Mouse (Mus musculus): ENCODE measurements at regions not wholly inside any gene's neighbourhood (a gene's known extent, or its start where the extent isn't known, plus 50 kb on each side); places are given as distances from the start of the nearest gene placed in this dataset.

DNA sequence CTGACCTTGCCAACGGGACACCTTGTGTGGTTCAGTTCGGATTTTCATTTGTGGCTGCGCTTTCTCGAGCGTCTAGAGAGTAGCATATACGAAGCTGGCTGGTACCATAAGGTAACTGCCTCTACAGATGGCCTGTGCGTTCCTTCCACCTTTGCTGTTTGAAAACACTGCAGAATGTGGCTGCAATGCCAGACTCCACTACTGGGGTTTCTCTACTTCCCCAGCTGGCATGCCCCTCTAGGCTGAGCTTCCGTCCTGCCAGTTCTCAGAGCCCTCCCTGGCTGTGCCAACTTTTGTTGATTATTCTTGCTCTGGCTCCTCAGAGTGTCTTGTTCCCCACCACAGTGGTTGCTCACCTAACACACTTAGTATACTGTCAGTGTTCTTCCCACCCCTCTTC, 120.7 kb downstream of the Tle3 start:
- no peaks in the 10 kb centered on the region for H3K4me1 ChIP-seq (replicated peaks; ENCODE audit: control insufficient read depth, insufficient read depth, low read length)
- ATAC-seq (ENCODE audit: low read depth) = no peak
- no peak overlapping the region for H3K9ac ChIP-seq (ENCODE audit: low read length)
- no peak overlapping the region for H3K4me3 ChIP-seq (ENCODE audit: low read length)
- no peak overlapping the region for H3K4me2 ChIP-seq (ENCODE audit: low read depth, low read length)
- WGBS = 66% methylated on average over 8 of the region's 8 CpGs
- H3K9me3 ChIP-seq (ENCODE audit: control insufficient read depth, low read length) = no peaks in the 10 kb centered on the region
- no peak overlapping the region for H3K27ac ChIP-seq (ENCODE audit: low read length)
- no peaks in the 10 kb centered on the region for H3K36me3 ChIP-seq (ENCODE audit: control insufficient read depth, insufficient read depth, low read length)
- H3K27me3 ChIP-seq (ENCODE audit: control insufficient read depth, insufficient read depth, low read depth, low read length) = peaks cover 8% of the 10 kb centered on the region; the same call in 1 of the 2 replicates

DNA sequence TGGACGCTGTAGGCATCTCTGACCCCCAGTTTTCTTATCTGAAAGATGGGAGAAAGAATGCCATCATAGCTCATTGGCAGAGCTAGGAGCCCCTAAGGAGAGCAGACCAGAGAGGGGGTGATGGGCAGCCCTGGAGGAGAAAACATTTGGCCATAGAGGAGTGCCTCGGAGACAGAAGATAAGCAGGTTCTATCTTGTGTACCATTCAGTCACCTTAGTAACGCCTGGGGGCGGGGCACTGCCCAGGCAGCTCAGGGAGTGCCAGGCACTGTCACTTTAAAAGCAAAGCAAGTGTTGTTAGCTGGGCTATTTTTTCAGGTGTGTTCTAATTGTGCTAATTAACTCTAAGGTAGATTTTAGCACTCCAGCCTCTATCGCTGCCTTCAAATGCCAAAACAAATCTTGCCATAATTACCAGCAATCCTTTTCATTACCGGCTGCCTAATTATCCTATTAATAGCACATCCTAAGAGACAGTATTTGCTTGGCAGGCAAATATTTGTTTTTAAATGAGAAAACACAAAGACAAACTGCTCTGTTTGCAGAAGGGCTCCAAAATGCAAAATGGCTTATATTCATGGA, 119.1 kb downstream of the Tle3 start:
- Histone ChIP-seq H3K4me1 (replicated peaks; ENCODE audit: control insufficient read depth, insufficient read depth, low read length) (no peaks in the 10 kb centered on the region), H3K4me3 (ENCODE audit: low read length) (no peak overlapping the region), H3K9ac (ENCODE audit: low read length) (no peak overlapping the region), H3K9me3 (ENCODE audit: control insufficient read depth, low read length) (no peaks in the 10 kb centered on the region), H3K27ac (ENCODE audit: low read length) (no peak overlapping the region), H3K36me3 (ENCODE audit: control insufficient read depth, insufficient read depth, low read length) (no peaks in the 10 kb centered on the region), H3K27me3 (ENCODE audit: control insufficient read depth, insufficient read depth, low read depth, low read length) (peaks cover 8% of the 10 kb centered on the region; the same call in 1 of the 2 replicates), H3K4me2 (ENCODE audit: low read depth, low read length) (no peak overlapping the region)
- WGBS = 26% methylated on average over 6 of the region's 6 CpGs
- ATAC-seq (ENCODE audit: low read depth) = no peak

DNA sequence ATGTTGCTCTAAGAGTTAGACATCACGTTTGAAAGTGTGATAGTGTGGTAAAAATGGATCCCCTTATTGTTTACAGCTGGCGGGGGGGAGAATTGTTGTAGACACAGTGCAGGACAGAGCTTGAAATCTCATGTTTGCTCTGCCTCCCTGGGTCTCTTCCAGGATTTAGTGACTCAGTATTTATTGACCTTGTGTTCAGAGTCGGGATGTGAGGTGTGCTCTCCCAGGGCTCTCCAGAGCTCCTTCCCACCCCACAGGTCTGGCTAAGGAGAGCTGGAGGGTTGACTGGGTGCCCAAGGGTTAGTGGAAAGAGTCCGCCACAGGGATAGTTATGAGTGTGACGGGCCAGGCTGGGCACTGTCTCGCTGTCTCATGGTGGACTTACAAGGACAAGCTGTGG, 117.8 kb downstream of the Tle3 start:
- no peak overlapping the region for H3K27ac ChIP-seq (ENCODE audit: low read length)
- H3K36me3 ChIP-seq (ENCODE audit: control insufficient read depth, insufficient read depth, low read length) = no peaks in the 10 kb centered on the region
- H3K9me3 ChIP-seq (ENCODE audit: control insufficient read depth, low read length) = no peaks in the 10 kb centered on the region
- no peak overlapping the region for H3K9ac ChIP-seq (ENCODE audit: low read length)
- no peak for ATAC-seq (ENCODE audit: low read depth)
- H3K4me2 ChIP-seq (ENCODE audit: low read depth, low read length) = no peak overlapping the region
- WGBS = 58% methylated on average over 6 of the region's 6 CpGs
- no peak overlapping the region for H3K4me3 ChIP-seq (ENCODE audit: low read length)
- H3K4me1 ChIP-seq (replicated peaks; ENCODE audit: control insufficient read depth, insufficient read depth, low read length) = no peaks in the 10 kb centered on the region
- H3K27me3 ChIP-seq (ENCODE audit: control insufficient read depth, insufficient read depth, low read depth, low read length) = peaks cover 8% of the 10 kb centered on the region; the same call in 1 of the 2 replicates

DNA sequence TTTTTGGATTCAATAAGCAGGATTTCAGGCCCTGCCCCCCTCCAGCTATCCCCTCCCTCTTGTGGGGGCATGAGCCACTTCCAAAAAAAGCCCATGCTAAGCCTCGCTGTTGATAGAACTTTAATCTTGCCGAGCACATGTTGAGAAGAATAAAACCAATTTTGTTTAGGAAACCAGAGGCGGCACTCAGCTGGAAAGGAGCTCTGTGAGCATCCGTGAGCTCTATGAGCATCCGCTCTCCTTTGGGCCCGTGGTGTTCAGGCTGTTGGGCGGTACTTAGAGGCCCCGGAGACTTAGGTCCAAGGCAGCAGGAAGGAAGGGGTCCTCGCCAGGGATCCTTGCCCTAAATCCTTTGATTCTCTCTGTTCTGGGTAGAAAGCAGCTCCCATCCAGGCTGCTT, 117.0 kb downstream of the Tle3 start:
- no peaks in the 10 kb centered on the region for H3K36me3 ChIP-seq (ENCODE audit: control insufficient read depth, insufficient read depth, low read length)
- no peak overlapping the region for H3K4me2 ChIP-seq (ENCODE audit: low read depth, low read length)
- no peak overlapping the region for H3K27ac ChIP-seq (ENCODE audit: low read length)
- H3K9me3 ChIP-seq (ENCODE audit: control insufficient read depth, low read length) = no peaks in the 10 kb centered on the region
- no peak for ATAC-seq (ENCODE audit: low read depth)
- 34% methylated on average over 9 of the region's 9 CpGs for WGBS
- no peak overlapping the region for H3K9ac ChIP-seq (ENCODE audit: low read length)
- peaks cover 8% of the 10 kb centered on the region; the same call in 1 of the 2 replicates for H3K27me3 ChIP-seq (ENCODE audit: control insufficient read depth, insufficient read depth, low read depth, low read length)
- no peak overlapping the region for H3K4me3 ChIP-seq (ENCODE audit: low read length)
- no peaks in the 10 kb centered on the region for H3K4me1 ChIP-seq (replicated peaks; ENCODE audit: control insufficient read depth, insufficient read depth, low read length)

DNA sequence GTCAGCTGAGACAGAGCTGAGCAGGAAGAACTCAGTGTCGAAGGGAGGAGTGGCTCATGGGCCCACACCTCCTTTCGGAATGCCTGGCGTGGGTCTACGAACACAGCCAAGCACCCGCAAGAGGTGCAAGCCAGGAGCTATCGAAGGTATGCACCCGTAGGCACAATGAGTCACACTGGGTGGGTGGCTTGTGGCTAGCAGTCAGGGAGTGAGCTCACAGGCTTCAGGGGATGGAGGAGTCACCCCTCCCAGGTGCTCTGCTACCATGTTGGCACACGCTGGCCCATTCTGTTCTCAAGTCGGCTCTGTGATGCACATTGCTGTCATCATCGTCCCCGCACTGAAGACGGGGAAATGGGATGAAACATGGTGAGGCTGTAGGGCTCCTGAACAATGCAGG, 115.7 kb downstream of the Tle3 start:
- H3K36me3 ChIP-seq (ENCODE audit: control insufficient read depth, insufficient read depth, low read length) = no peaks in the 10 kb centered on the region
- H3K9me3 ChIP-seq (ENCODE audit: control insufficient read depth, low read length) = 0 out of 2 replicates have a peak, but pooled peaks cover 2% of the 10 kb centered on the region
- H3K9ac ChIP-seq (ENCODE audit: low read length) = no peak overlapping the region
- no peak overlapping the region for H3K27ac ChIP-seq (ENCODE audit: low read length)
- peaks cover 8% of the 10 kb centered on the region; the same call in 1 of the 2 replicates for H3K27me3 ChIP-seq (ENCODE audit: control insufficient read depth, insufficient read depth, low read depth, low read length)
- H3K4me1 ChIP-seq (replicated peaks; ENCODE audit: control insufficient read depth, insufficient read depth, low read length) = no peaks in the 10 kb centered on the region
- no peak for ATAC-seq (ENCODE audit: low read depth)
- WGBS = 79% methylated on average over 12 of the region's 12 CpGs
- no peak overlapping the region for H3K4me3 ChIP-seq (ENCODE audit: low read length)
- no peak overlapping the region for H3K4me2 ChIP-seq (ENCODE audit: low read depth, low read length)

DNA sequence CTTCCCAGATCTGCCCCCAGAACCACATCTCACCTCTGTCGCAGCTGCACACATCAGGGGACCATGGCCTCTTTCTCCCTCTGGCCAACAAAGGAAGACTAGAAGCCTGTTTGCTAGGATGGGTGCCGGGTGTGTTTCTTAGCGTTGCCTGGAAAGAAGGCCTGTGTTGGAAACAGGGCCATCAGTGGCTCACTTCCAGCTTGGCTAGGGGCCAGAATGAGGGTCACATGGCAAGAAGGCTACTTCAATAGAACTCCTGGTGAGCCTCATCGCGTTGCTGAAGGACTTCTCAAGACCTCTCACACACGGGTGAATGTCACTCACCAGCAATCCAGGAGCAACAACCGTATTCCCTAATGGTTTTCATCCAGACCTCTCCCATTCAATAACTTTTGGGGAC, 115.0 kb downstream of the Tle3 start:
- no peaks in the 10 kb centered on the region for H3K4me1 ChIP-seq (replicated peaks; ENCODE audit: control insufficient read depth, insufficient read depth, low read length)
- no peak overlapping the region for H3K4me3 ChIP-seq (ENCODE audit: low read length)
- H3K9ac ChIP-seq (ENCODE audit: low read length) = no peak overlapping the region
- H3K27me3 ChIP-seq (ENCODE audit: control insufficient read depth, insufficient read depth, low read depth, low read length) = peaks cover 6% of the 10 kb centered on the region; the same call in 1 of the 2 replicates
- WGBS = 46% methylated on average over 7 of the region's 7 CpGs
- H3K4me2 ChIP-seq (ENCODE audit: low read depth, low read length) = no peak overlapping the region
- H3K36me3 ChIP-seq (ENCODE audit: control insufficient read depth, insufficient read depth, low read length) = no peaks in the 10 kb centered on the region
- 0 out of 2 replicates have a peak, but pooled peaks cover 2% of the 10 kb centered on the region for H3K9me3 ChIP-seq (ENCODE audit: control insufficient read depth, low read length)
- ATAC-seq (ENCODE audit: low read depth) = no peak
- H3K27ac ChIP-seq (ENCODE audit: low read length) = no peak overlapping the region

DNA sequence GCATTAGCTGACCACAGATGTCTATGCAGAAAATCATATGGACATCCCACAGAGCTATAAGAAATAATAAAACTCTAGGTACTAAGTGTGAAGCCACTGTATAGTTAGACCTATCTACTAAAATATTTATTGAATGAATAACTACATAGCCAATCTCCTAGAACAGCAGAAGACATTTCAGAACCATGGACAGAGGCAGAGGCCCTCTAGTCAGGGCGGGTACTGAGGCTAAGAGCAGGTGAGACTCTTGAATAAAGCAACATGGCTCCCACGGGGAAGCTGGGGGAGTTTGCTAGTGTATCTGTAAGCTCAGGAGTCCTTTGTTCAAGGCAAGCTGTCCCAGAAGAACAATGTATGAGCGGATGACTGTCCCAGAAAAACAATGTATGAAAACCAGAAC, 112.2 kb downstream of the Tle3 start:
- H3K36me3 ChIP-seq (ENCODE audit: control insufficient read depth, insufficient read depth, low read length) = no peaks in the 10 kb centered on the region
- no peak for ATAC-seq (ENCODE audit: low read depth)
- no peaks in the 10 kb centered on the region; the same call in 1 of the 2 replicates for H3K27me3 ChIP-seq (ENCODE audit: control insufficient read depth, insufficient read depth, low read depth, low read length)
- H3K4me2 ChIP-seq (ENCODE audit: low read depth, low read length) = no peak overlapping the region
- no peak overlapping the region for H3K9ac ChIP-seq (ENCODE audit: low read length)
- H3K27ac ChIP-seq (ENCODE audit: low read length) = no peak overlapping the region
- no peak overlapping the region for H3K4me3 ChIP-seq (ENCODE audit: low read length)
- 0 out of 2 replicates have a peak, but pooled peaks cover 2% of the 10 kb centered on the region for H3K9me3 ChIP-seq (ENCODE audit: control insufficient read depth, low read length)
- 21% methylated on average over 3 of the region's 3 CpGs for WGBS
- no peaks in the 10 kb centered on the region for H3K4me1 ChIP-seq (replicated peaks; ENCODE audit: control insufficient read depth, insufficient read depth, low read length)

DNA sequence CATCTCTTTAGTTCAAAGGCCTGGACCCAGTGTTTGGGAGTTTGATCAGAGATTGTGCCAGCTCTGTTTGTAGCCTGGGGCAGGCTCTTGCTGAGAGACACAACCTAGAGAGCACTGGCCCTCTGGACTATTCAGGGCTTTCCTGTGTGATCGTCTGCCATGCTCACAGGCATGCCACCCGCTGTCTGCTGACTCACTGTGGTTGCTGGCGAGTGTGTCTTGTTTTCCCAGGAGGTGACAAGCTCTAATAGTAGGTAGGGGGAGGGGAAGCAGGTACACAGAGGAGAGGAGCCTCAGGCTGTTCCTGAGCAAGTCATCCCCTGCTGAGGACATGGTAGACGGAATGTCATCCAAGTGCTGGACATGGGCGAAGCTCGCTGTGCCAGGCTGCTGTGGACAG, 107.5 kb downstream of the Tle3 start:
- H3K9ac ChIP-seq (ENCODE audit: low read length) = no peak overlapping the region
- H3K4me1 ChIP-seq (replicated peaks; ENCODE audit: control insufficient read depth, insufficient read depth, low read length) = no peaks in the 10 kb centered on the region
- WGBS = 40% methylated on average over 6 of the region's 6 CpGs
- 0 out of 2 replicates have a peak, but pooled peaks cover 2% of the 10 kb centered on the region for H3K9me3 ChIP-seq (ENCODE audit: control insufficient read depth, low read length)
- H3K27ac ChIP-seq (ENCODE audit: low read length) = no peak overlapping the region
- H3K4me2 ChIP-seq (ENCODE audit: low read depth, low read length) = no peak overlapping the region
- H3K27me3 ChIP-seq (ENCODE audit: control insufficient read depth, insufficient read depth, low read depth, low read length) = no peaks in the 10 kb centered on the region; the same call in 1 of the 2 replicates
- no peaks in the 10 kb centered on the region for H3K36me3 ChIP-seq (ENCODE audit: control insufficient read depth, insufficient read depth, low read length)
- H3K4me3 ChIP-seq (ENCODE audit: low read length) = no peak overlapping the region
- no peak for ATAC-seq (ENCODE audit: low read depth)

DNA sequence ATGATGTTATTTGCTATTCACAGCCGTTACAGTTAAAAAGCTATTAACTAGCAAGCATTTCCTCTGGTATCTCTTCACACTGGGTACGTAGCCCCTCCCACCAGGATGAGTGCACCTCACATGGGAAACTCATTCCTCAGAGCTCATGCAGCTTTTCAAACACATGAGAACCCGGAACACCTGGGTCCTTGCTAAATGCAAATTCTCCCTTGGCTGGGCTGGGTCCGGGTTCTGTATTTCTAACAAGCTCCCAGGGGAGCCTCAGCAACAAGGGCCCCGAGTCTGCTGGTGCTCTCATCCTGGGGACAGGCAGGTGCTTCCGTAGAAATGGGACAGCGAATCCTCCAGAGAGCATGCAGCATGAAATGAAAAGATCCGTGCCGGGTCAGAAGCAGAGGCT, 106.7 kb downstream of the Tle3 start:
- Histone ChIP-seq H3K36me3 (ENCODE audit: control insufficient read depth, insufficient read depth, low read length) (no peaks in the 10 kb centered on the region), H3K27ac (ENCODE audit: low read length) (no peak overlapping the region), H3K4me2 (ENCODE audit: low read depth, low read length) (no peak overlapping the region), H3K4me1 (replicated peaks; ENCODE audit: control insufficient read depth, insufficient read depth, low read length) (no peaks in the 10 kb centered on the region), H3K9ac (ENCODE audit: low read length) (no peak overlapping the region), H3K9me3 (ENCODE audit: control insufficient read depth, low read length) (0 out of 2 replicates have a peak, but pooled peaks cover under 1% of the 10 kb centered on the region), H3K4me3 (ENCODE audit: low read length) (no peak overlapping the region), H3K27me3 (ENCODE audit: control insufficient read depth, insufficient read depth, low read depth, low read length) (no peaks in the 10 kb centered on the region; the same call in 1 of the 2 replicates)
- WGBS = 31% methylated on average over 9 of the region's 9 CpGs
- no peak for ATAC-seq (ENCODE audit: low read depth)

Data from lung, embryonic 16.5 days (tissue).